In genomic region chr12:84050744-84051143, GRCm38 (mm10) we compare ENCODE assay signal across 15 mouse cellular contexts. TPM values are rescaled to one million over a fixed set of nuclear protein-coding genes. Genes with fewer than 3 reads are reported as not detected.
"Had no signal": no experiment of that assay in that cellular context is flagged by ENCODE, and none has a peak within 500 bp of the region (broad histone marks: within the 10 kb centered on the region; RNA-seq: fewer than 3 reads in every experiment).

No protein-coding gene starts in this region.

RNA-seq across cellular contexts. Expression of gene Acot3, which starts 1.2 kb away (rescaled TPM):
- polyA plus RNA-seq: myocyte; small intestine, adult 2 months; thymus, adult 2 months; urinary bladder, adult 2 months had no signal

RNA-seq across cellular contexts. Expression of gene Gm49366, which starts 12.0 kb away (rescaled TPM):
- polyA plus RNA-seq: lung, embryonic 14.5 days; lung, embryonic 16.5 days; midbrain, embryonic 10.5 days; midbrain, embryonic 12.5 days; midbrain, embryonic 14.5 days; midbrain, embryonic 16.5 days; myocyte; neural tube, embryonic 11.5 days; neural tube, embryonic 13.5 days; neural tube, embryonic 15.5 days; small intestine, adult 2 months; stomach, embryonic 14.5 days; stomach, embryonic 16.5 days; thymus, adult 2 months; urinary bladder, adult 2 months had no signal

RNA-seq across cellular contexts. Expression of gene Acot4, which starts 12.6 kb away (rescaled TPM):
- polyA plus RNA-seq: myocyte had no signal

RNA-seq across cellular contexts. Expression of gene Acot5, which starts 18.4 kb away (rescaled TPM):
- polyA plus RNA-seq: lung, embryonic 14.5 days; lung, embryonic 16.5 days; midbrain, embryonic 10.5 days; midbrain, embryonic 12.5 days; midbrain, embryonic 14.5 days; myocyte; neural tube, embryonic 11.5 days; small intestine, adult 2 months; stomach, embryonic 14.5 days; stomach, embryonic 16.5 days had no signal
